Mouse (Mus musculus): ENCODE measurements at regions not wholly inside any gene's neighbourhood (a gene's known extent, or its start where the extent isn't known, plus 50 kb on each side); places are given as distances from the start of the nearest gene placed in this dataset.
A peak's percentile ranks its signal among the peaks of the same experiment; 100 is the strongest.

DNA sequence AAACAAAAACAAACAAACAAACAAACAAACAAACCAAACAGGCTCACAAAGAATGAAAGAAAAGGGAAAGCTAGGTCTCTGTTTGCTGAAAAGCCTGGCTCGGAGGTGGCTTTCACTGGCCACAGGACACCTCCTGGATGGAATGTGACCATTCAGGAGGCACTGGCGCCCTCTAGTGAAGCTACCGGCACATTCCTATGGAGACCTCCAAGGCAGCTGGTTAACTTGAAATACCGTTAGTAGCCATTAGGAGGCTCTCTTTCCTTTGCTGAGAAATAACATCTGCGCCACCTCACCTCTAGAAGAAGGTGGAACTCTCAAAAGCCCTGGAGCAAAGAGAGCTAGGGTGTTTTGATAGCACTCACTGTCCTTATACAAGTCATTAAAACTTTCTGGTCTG lies 279.8 kb downstream of the Drd1 start:
- Histone ChIP-seq H3K27ac (ENCODE audit: control insufficient read depth, insufficient read depth, low read depth, low read length, poor library complexity) (no peak overlapping the region), H3K4me1 (ENCODE audit: control insufficient read depth, insufficient read depth, low read length) (no peaks in the 10 kb centered on the region), H3K4me3 (replicated peaks; ENCODE audit: control insufficient read depth, low read depth, low read length) (no peak overlapping the region)
- TF ChIP-seq CTCF (IDR thresholded peaks at IDR 0.05; ENCODE audit: control insufficient read depth, insufficient read depth, low read length), result peak; percentile 28; the same call in 1 of the 2 replicates
- no peak for TF ChIP-seq POLR2A (IDR thresholded peaks at IDR 0.05; ENCODE audit: borderline replicate concordance, control insufficient read depth, low read depth, low read length)
- WGBS, result 37% methylated on average over 5 of the region's 5 CpGs

DNA sequence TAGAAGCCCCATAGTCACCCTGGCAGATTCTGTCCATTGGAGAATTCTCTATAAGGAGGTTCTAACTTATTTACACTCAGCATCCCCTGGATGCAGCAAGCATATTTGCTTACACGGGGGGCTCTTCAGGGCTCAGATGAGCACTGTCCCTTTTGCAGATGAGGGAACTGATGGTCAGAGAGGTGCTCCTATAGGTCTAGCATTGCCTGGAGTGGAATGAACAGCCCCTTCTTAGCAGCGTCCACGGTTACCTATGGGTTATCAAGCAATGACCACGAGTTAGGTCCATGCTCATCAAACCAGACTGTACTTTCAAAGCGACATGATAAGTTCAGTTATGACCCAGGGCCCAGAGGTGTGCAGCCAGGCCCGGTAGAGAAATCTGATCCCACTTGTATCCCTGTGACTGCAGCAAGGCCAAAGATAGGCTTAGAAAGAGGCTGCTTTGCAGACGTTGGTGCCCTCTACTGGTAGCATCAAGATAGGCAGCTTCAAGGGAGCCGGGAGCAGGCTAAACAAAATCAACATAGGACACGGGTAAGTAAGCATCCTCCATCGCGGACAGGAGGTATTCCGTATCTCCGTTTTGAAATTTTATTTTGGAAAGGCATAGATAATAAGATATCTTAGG lies 290.8 kb downstream of the Drd1 start:
- Histone ChIP-seq H3K4me3 (replicated peaks; ENCODE audit: control insufficient read depth, low read depth, low read length) (no peak overlapping the region), H3K4me1 (ENCODE audit: control insufficient read depth, insufficient read depth, low read length) (no peaks in the 10 kb centered on the region), H3K27ac (ENCODE audit: control insufficient read depth, insufficient read depth, low read depth, low read length, poor library complexity) (no peak overlapping the region)
- 26% methylated on average over 13 of the region's 13 CpGs for WGBS
- peak; percentile 56; the same call in 1 of the 2 replicates for TF ChIP-seq CTCF (IDR thresholded peaks at IDR 0.05; ENCODE audit: control insufficient read depth, insufficient read depth, low read length)
- TF ChIP-seq POLR2A (IDR thresholded peaks at IDR 0.05; ENCODE audit: borderline replicate concordance, control insufficient read depth, low read depth, low read length), result no peak

DNA sequence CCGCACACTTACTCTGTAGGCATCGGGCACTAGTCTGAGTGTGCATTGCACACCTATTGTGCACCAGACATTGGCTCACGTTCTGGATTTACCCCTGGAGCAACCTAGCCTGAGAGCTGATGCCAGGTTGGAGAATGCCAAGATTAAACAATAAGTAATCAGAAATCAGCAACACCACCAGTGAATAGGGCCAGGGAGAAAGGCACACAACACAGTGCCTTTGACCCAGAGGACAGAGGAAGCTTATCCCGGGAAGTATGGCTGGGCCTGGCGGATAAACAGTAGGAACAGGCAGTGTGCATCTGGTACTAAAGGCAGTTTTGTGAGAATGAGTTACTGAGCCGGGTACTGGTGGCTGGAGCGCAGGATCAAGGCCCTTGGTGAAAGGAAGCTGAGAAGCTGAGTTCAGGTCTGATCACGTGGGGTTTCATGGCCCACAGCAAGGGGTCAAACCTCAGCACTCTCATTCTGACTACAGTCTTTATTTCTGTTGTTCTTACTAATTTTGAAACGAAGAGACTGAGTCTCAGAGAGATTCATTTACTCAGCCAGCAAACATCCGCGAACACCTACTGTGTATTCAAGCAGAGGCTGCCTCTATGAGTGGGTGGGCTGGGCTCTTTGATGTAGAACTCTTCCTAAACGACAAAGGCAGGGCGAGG lies 284.8 kb upstream of the Msx2 start:
- WGBS, result 63% methylated on average over 13 of the region's 13 CpGs
- TF ChIP-seq CTCF (IDR thresholded peaks at IDR 0.05; ENCODE audit: control insufficient read depth, insufficient read depth, low read length) (no peak), POLR2A (IDR thresholded peaks at IDR 0.05; ENCODE audit: borderline replicate concordance, control insufficient read depth, low read depth, low read length) (no peak)
- H3K4me3 ChIP-seq (replicated peaks; ENCODE audit: control insufficient read depth, low read depth, low read length), result no peak overlapping the region
- no peak overlapping the region for H3K27ac ChIP-seq (ENCODE audit: control insufficient read depth, insufficient read depth, low read depth, low read length, poor library complexity)
- no peaks in the 10 kb centered on the region; the same call in 1 of the 2 replicates for H3K4me1 ChIP-seq (ENCODE audit: control insufficient read depth, insufficient read depth, low read length)

DNA sequence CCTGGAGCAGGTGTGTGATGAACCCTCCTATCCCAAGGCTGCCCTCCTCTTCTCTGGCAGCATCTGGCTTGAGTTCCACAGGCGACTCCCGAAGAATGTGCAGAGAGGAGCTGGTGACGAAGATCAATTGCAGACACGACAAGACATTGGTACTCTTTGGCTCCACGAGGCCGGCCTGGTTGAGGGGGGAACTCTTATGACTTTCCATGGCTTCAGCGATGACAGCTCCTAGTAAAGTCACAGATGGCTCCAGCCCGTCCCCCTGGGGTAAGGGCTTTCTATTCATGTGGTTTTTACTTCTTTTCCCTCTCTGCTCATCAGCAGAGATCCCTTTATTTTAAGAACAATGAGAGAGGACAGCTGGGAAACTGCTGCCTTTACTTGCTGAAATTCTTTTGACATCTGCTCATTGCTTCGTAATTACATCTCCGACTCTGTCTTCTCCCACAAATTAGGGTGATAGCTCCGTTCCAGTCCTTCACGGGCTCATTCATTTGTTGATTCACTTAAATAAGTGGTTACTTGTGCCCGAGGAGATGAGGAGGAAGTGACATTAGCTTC lies 284.2 kb upstream of the Msx2 start:
- Histone ChIP-seq H3K4me1 (ENCODE audit: control insufficient read depth, insufficient read depth, low read length) (no peaks in the 10 kb centered on the region; the same call in 1 of the 2 replicates), H3K27ac (ENCODE audit: control insufficient read depth, insufficient read depth, low read depth, low read length, poor library complexity) (no peak overlapping the region; the same call in 1 of the 2 replicates), H3K4me3 (replicated peaks; ENCODE audit: control insufficient read depth, low read depth, low read length) (no peak overlapping the region)
- 74% methylated on average over 13 of the region's 13 CpGs for WGBS
- TF ChIP-seq CTCF (IDR thresholded peaks at IDR 0.05; ENCODE audit: control insufficient read depth, insufficient read depth, low read length) (no peak), POLR2A (IDR thresholded peaks at IDR 0.05; ENCODE audit: borderline replicate concordance, control insufficient read depth, low read depth, low read length) (no peak)

DNA sequence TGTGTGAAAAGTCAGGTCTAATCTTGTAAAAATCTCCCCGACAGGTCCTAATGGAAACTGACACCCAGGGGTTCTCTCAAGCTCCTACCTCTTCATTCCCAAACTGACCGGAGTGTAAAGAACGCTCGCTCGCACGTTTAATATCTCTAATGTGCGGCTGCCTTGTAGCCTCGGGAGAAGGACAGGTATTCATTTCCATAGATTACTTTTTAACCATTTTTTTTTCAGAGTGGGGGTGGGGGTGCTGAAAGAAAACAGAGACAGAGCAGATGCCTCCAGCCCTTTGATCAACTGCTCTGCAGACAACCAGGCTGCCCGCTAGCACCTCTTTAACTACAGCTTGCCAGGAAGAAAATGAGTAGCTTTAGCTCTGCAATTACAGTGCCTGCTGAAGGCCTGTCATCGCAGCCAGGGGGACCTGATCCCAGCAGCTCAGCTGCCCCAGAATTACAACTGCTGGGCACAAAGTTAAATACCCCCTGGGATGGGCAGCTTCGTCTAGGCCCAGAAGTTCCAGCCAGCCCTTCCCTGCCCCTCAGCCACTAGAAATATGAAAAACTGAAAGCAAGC lies 282.3 kb upstream of the Msx2 start:
- H3K4me3 ChIP-seq (replicated peaks; ENCODE audit: control insufficient read depth, low read depth, low read length), result no peak overlapping the region
- no peak overlapping the region for H3K27ac ChIP-seq (ENCODE audit: control insufficient read depth, insufficient read depth, low read depth, low read length, poor library complexity)
- TF ChIP-seq CTCF (IDR thresholded peaks at IDR 0.05; ENCODE audit: control insufficient read depth, insufficient read depth, low read length) (no peak), POLR2A (IDR thresholded peaks at IDR 0.05; ENCODE audit: borderline replicate concordance, control insufficient read depth, low read depth, low read length) (no peak)
- 68% methylated on average over 11 of the region's 11 CpGs for WGBS
- no peaks in the 10 kb centered on the region; the same call in 1 of the 2 replicates for H3K4me1 ChIP-seq (ENCODE audit: control insufficient read depth, insufficient read depth, low read length)

DNA sequence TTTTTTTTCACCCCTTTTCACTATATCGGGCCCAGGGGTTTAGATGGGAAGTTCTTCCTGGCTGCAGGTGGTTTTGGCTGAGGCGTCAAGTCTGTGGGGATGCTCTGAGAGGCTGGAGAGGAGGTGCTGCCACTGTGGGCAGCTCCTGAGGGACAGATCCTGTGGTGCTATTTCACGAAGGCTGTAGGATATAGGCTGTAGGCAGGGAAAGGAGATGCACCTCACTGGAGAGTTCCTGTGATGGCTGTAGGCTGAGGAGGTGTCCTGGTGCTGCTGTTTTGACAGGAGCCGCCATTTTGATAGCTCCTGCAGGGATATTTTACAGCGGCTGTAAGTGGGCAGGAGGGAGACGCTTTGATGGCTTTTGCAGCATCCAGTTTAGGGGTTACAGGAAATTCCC lies 280.2 kb upstream of the Msx2 start:
- H3K4me1 ChIP-seq (ENCODE audit: control insufficient read depth, insufficient read depth, low read length), result no peaks in the 10 kb centered on the region
- no peak overlapping the region for H3K27ac ChIP-seq (ENCODE audit: control insufficient read depth, insufficient read depth, low read depth, low read length, poor library complexity)
- no peak for TF ChIP-seq POLR2A (IDR thresholded peaks at IDR 0.05; ENCODE audit: borderline replicate concordance, control insufficient read depth, low read depth, low read length)
- TF ChIP-seq CTCF (IDR thresholded peaks at IDR 0.05; ENCODE audit: control insufficient read depth, insufficient read depth, low read length), result no peak
- 63% methylated on average over 6 of the region's 6 CpGs for WGBS
- no peak overlapping the region for H3K4me3 ChIP-seq (replicated peaks; ENCODE audit: control insufficient read depth, low read depth, low read length)

DNA sequence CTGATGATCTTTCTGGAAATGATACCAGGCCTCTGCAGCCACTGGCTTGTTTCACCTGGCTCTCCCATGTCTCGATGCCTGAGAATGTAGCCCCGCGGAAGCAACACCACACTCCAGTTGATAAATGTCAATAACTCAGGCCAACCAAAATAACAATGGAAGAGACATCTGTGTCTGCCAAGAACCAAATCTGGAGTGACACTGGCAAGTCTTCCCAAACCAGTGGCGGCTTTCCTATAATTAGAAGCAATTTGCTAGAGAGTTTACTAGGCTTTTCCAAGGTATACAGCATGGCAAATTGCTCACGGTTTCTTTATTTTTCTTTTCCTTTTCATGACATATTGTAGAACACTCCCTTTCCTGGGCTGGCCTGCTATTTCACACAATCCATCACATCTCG lies 268.1 kb upstream of the Msx2 start:
- TF ChIP-seq CTCF (IDR thresholded peaks at IDR 0.05; ENCODE audit: control insufficient read depth, insufficient read depth, low read length) (no peak), POLR2A (IDR thresholded peaks at IDR 0.05; ENCODE audit: borderline replicate concordance, control insufficient read depth, low read depth, low read length) (no peak)
- H3K4me1 ChIP-seq (ENCODE audit: control insufficient read depth, insufficient read depth, low read length), result no peaks in the 10 kb centered on the region
- H3K27ac ChIP-seq (ENCODE audit: control insufficient read depth, insufficient read depth, low read depth, low read length, poor library complexity), result no peak overlapping the region
- H3K4me3 ChIP-seq (replicated peaks; ENCODE audit: control insufficient read depth, low read depth, low read length), result no peak overlapping the region
- 81% methylated on average over 6 of the region's 6 CpGs for WGBS

DNA sequence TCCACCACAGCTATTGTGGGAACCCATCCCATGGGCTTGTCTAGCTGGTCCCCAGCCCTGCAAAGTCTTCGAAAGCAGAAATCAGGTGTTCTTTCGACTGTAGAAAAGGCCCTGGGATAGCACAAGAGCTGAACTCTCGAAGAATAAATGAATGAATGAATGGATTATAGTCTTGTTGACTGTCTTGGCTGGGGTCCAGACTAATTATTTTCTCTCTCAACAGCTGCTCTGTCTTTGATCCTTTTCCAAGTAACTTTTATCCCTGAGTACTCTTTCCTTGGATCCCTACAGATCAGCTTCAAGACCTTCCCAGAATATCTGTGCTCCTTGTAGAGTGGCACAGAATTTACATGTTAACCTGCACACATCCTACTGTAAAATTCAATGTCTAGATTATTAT lies 266.3 kb upstream of the Msx2 start:
- Histone ChIP-seq H3K4me3 (replicated peaks; ENCODE audit: control insufficient read depth, low read depth, low read length) (no peak overlapping the region), H3K27ac (ENCODE audit: control insufficient read depth, insufficient read depth, low read depth, low read length, poor library complexity) (no peak overlapping the region), H3K4me1 (ENCODE audit: control insufficient read depth, insufficient read depth, low read length) (no peaks in the 10 kb centered on the region)
- no peak for TF ChIP-seq CTCF (IDR thresholded peaks at IDR 0.05; ENCODE audit: control insufficient read depth, insufficient read depth, low read length)
- no peak for TF ChIP-seq POLR2A (IDR thresholded peaks at IDR 0.05; ENCODE audit: borderline replicate concordance, control insufficient read depth, low read depth, low read length)
- 78% methylated on average over 3 of the region's 3 CpGs for WGBS
